Mouse (Mus musculus) ES-Bruce4 (cell line): Measurements from ENCODE around the gene Dab2ip. TPM values are rescaled to one million over a fixed set of nuclear protein-coding genes. Genes with fewer than 3 reads are reported as not detected.

ENCODE experiments used
- H3K27ac ChIP-seq: 2 replicates; pipeline ENCODE4 v1.5.1; 2012; ENCODE audit warnings: low read length, inconsistent platforms; ENCODE audit not compliant: insufficient read depth
- H3K27me3 ChIP-seq: 2 replicates; pipeline ENCODE4 v1.6.1; 2012; ENCODE audit warnings: mild to moderate bottlenecking, low read length, inconsistent platforms; ENCODE audit not compliant: control insufficient read depth, poor library complexity, insufficient read depth, severe bottlenecking
- H3K36me3 ChIP-seq: 2 replicates; pipeline ENCODE4 v1.6.1; 2012; ENCODE audit warnings: inconsistent platforms, mild to moderate bottlenecking, low read length, moderate library complexity; ENCODE audit not compliant: control insufficient read depth, poor library complexity, insufficient read depth, severe bottlenecking
- H3K4me1 ChIP-seq: one replicate; pipeline ENCODE4 v1.8.1; 2011; ENCODE audit warnings: low read length; ENCODE audit not compliant: control insufficient read depth, insufficient read depth
- H3K4me3 ChIP-seq: 2 replicates; pipeline ENCODE4 v1.5.1; 2011; ENCODE audit warnings: low read depth, mild to moderate bottlenecking, low read length
- H3K9ac ChIP-seq: 2 replicates; pipeline ENCODE4 v1.6.1; 2012; ENCODE audit warnings: low read depth, mild to moderate bottlenecking, inconsistent platforms; ENCODE audit not compliant: poor library complexity, severe bottlenecking
- H3K9me3 ChIP-seq: replicated peaks from 2 replicates; pipeline ENCODE4 v1.6.1; 2012; ENCODE audit warnings: mild to moderate bottlenecking, low read length, inconsistent platforms; ENCODE audit not compliant: control insufficient read depth, poor library complexity, insufficient read depth, severe bottlenecking
- CTCF ChIP-seq: IDR thresholded peaks from one replicate; pipeline ENCODE4 v1.8.1; 2011; ENCODE audit warnings: low read depth, low read length
- EP300 ChIP-seq: IDR thresholded peaks from 2 replicates; pipeline ENCODE4 v1.6.1; 2011; ENCODE audit warnings: low read depth, low read length; ENCODE audit not compliant: insufficient read depth
- POLR2A ChIP-seq: IDR thresholded peaks from one replicate; pipeline ENCODE4 v1.8.1; 2011; ENCODE audit warnings: low read length; ENCODE audit not compliant: insufficient read depth
- polyA plus RNA-seq: library from polyadenylated mRNA; stranded (reverse); fragments of >200 nt; gene quantifications from 2 replicates; pipeline ENCODE4 v1.2.4, GENCODE M21; 2011; ENCODE audit warnings: low read depth; ENCODE audit not compliant: missing spikeins, insufficient read depth, insufficient read length

Dab2ip gene
- polyA plus RNA-seq, 1 experiment: 29.4 TPM

- Histone ChIP-seq H3K9ac (no peak overlapping the region), H3K27me3 (no peaks in the 10 kb centered on the region), H3K4me1 (no peaks in the 10 kb centered on the region), H3K9me3 (no peaks in the 10 kb centered on the region), H3K27ac (no peak overlapping the region), H3K36me3 (no peaks in the 10 kb centered on the region; the same call in 1 of the 2 replicates), H3K4me3 (no peak overlapping the region)
- TF ChIP-seq EP300 (no peak), CTCF (peak; percentile 33)
These were observed 171.3 kb downstream of the Dab2ip start for GRCm38 (mm10) chr2:35729077-35730065.

- Histone ChIP-seq H3K9me3 (no peaks in the 10 kb centered on the region), H3K9ac (no peak overlapping the region), H3K4me1 (no peaks in the 10 kb centered on the region), H3K4me3 (no peak overlapping the region), H3K27ac (no peak overlapping the region), H3K36me3 (no peaks in the 10 kb centered on the region; the same call in 1 of the 2 replicates), H3K27me3 (no peaks in the 10 kb centered on the region)
- no peak for TF ChIP-seq CTCF
- no peak for TF ChIP-seq POLR2A
- no peak for TF ChIP-seq EP300
These were observed 173.8 kb downstream of the Dab2ip start for GRCm38 (mm10) chr2:35731671-35732449.

GRCm38 (mm10) chr2:35735001-35735400 is 176.9 kb downstream of the Dab2ip start:
- Histone ChIP-seq H3K9ac (no peak overlapping the region), H3K27me3 (no peaks in the 10 kb centered on the region), H3K4me1 (no peaks in the 10 kb centered on the region), H3K36me3 (no peaks in the 10 kb centered on the region), H3K9me3 (no peaks in the 10 kb centered on the region), H3K27ac (no peak overlapping the region), H3K4me3 (no peak overlapping the region)
- TF ChIP-seq EP300: no peak
- TF ChIP-seq CTCF: peak; percentile 50

- Histone ChIP-seq H3K4me1 (no peaks in the 10 kb centered on the region), H3K9ac (no peak overlapping the region), H3K9me3 (no peaks in the 10 kb centered on the region), H3K4me3 (no peak overlapping the region), H3K36me3 (no peaks in the 10 kb centered on the region), H3K27me3 (no peaks in the 10 kb centered on the region), H3K27ac (peak overlapping the region; percentile 15; the same call in 1 of the 2 replicates)
- TF ChIP-seq CTCF (no peak), POLR2A (no peak), EP300 (no peak)
These were observed 178.0 kb downstream of the Dab2ip start for GRCm38 (mm10) chr2:35736061-35736460.

- no peak for TF ChIP-seq EP300
- no peak for TF ChIP-seq CTCF
- no peak for TF ChIP-seq POLR2A
- Histone ChIP-seq H3K9ac (no peak overlapping the region), H3K27ac (no peak overlapping the region), H3K9me3 (no peaks in the 10 kb centered on the region), H3K27me3 (no peaks in the 10 kb centered on the region), H3K4me3 (no peak overlapping the region), H3K36me3 (no peaks in the 10 kb centered on the region), H3K4me1 (no peaks in the 10 kb centered on the region)
These were observed 179.5 kb downstream of the Dab2ip start for GRCm38 (mm10) chr2:35737467-35738027.
